Mouse (Mus musculus) embryonic facial prominence, embryonic 14.5 days (tissue): ENCODE measurements around the gene Adm2. TPM values are rescaled to one million over a fixed set of nuclear protein-coding genes. Genes with fewer than 3 reads are reported as not detected.
A peak's percentile ranks its signal among the peaks of the same experiment; 100 is the strongest.

Experiments
- ATAC-seq: fragments of 200-750 bp; cut with Nextera tagmentation; 2 replicates; pipeline ENCODE4 v1.8.0; 2017; ENCODE audit warnings: low read depth, moderate number of reproducible peaks, moderate TSS enrichment
- DNase-seq: peaks from one replicate; pipeline ENCODE4 v3.0.0-alpha.2; 2015; ENCODE audit warnings: low spot score
- H3K27ac ChIP-seq: fragments of 300-500 bp; sonication (generic); replicated peaks from 2 replicates; pipeline ENCODE4 v1.5.1; 2014; ENCODE audit warnings: low read depth, mild to moderate bottlenecking, low read length, moderate library complexity
- H3K27me3 ChIP-seq: fragments of 300-500 bp; sonication (generic); replicated peaks from 2 replicates; pipeline ENCODE4 v1.6.1; 2014; ENCODE audit warnings: low read length; ENCODE audit not compliant: control insufficient read depth, insufficient read depth
- H3K36me3 ChIP-seq: fragments of 300-500 bp; sonication (generic); 2 replicates; pipeline ENCODE4 v1.6.1; 2014; ENCODE audit warnings: low read length, mixed read lengths; ENCODE audit not compliant: control insufficient read depth, insufficient read depth
- H3K4me1 ChIP-seq: fragments of 300-500 bp; sonication (generic); 2 replicates; pipeline ENCODE4 v1.6.1; 2014; ENCODE audit warnings: antibody characterized with exemption, low read length; ENCODE audit not compliant: control insufficient read depth, insufficient read depth
- H3K4me2 ChIP-seq: fragments of 300-500 bp; sonication (generic); 2 replicates; pipeline ENCODE4 v1.6.1; 2014; ENCODE audit warnings: low read depth, mild to moderate bottlenecking, low read length, moderate library complexity, mixed read lengths
- H3K4me3 ChIP-seq: fragments of 300-500 bp; sonication (generic); 2 replicates; pipeline ENCODE4 v1.5.1; 2014; ENCODE audit warnings: low read depth, mild to moderate bottlenecking, low read length
- H3K9ac ChIP-seq: fragments of 300-500 bp; sonication (generic); 2 replicates; pipeline ENCODE4 v1.6.1; 2014; ENCODE audit warnings: low read depth, mild to moderate bottlenecking, low read length, moderate library complexity, mixed read lengths
- H3K9me3 ChIP-seq: fragments of 300-500 bp; sonication (generic); 2 replicates; pipeline ENCODE4 v1.6.1; 2016; ENCODE audit warnings: low read length; ENCODE audit not compliant: control insufficient read depth
- WGBS: fragments of 180-500 bp; shearing (Covaris S2); extraction: QIAGEN DNeasy Blood & Tissue Kit; methylation state at CpG from one replicate; pipeline ENCODE4 v1.1.7; 2014; 5-methylcytosine and 5-hydroxymethylcytosine counted together
- polyA plus RNA-seq: library from polyadenylated mRNA; unstranded; fragments of >200 nt; fragmentation: Nextera tagmentation; extraction: Ambion mirVana; gene quantifications from 2 replicates; pipeline ENCODE4 v1.2.1, GENCODE M21; 2014

The Adm2 gene
- polyA plus RNA-seq, 1 experiment from 2014 or later: 0.21 TPM

DNA sequence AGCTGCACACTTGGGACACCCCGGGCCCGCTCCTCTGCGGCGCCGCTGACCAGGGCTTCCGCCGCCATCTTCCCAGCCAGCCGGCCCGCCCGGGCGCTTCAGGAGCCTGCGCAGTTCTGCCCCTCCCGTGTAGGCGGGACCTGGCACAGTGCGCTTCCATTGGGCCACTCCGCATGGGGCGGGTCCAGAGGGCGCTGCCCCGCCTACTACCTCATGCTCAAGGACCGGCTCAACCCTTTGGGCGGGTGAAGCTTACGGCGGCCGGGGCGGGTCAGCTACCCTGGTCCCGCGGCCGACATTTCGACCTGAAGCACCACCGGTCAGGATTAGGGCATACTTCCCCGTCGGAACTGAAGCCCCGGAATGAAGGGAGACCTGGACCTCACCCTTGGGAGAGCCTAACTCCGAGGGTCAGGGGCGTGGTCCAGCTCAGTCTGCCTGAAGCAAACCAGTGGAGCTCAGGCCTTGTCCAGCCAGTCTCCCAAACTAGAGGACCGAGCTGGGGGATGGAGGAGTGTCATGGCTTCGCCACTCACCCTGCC lies 7.3 kb upstream of the Adm2 start, which contains the start of gene Sbf1:
Sbf1 (minus strand) TSS at position 122 of the 542 bp plus-strand sequence.
- WGBS: under 1% methylated on average over 26 of the region's 37 CpGs
- no peaks in the 10 kb centered on the region for H3K9me3 ChIP-seq
- H3K4me2 ChIP-seq: peak within 1 kb of the TSS; percentile 93
- H3K27me3 ChIP-seq: no peaks in the 10 kb centered on the region
- ATAC-seq: peak; percentile 100
- H3K4me3 ChIP-seq: peak within 1 kb of the TSS; percentile 89
- peak within 1 kb of the TSS; percentile 82 for H3K9ac ChIP-seq
- peak; percentile 99 for DNase-seq
- H3K4me1 ChIP-seq: peaks cover 15% of the 10 kb centered on the region
- no peak within 1 kb of the TSS; the same call in 1 of the 2 replicates for H3K27ac ChIP-seq
- H3K36me3 ChIP-seq: no peaks in the 10 kb centered on the region

- Histone ChIP-seq H3K4me1 (peaks cover 15% of the 10 kb centered on the region), H3K4me2 (peak overlapping the region; percentile 93; the same call in 1 of the 2 replicates), H3K27me3 (no peaks in the 10 kb centered on the region), H3K9me3 (no peaks in the 10 kb centered on the region), H3K27ac (no peak overlapping the region), H3K36me3 (no peaks in the 10 kb centered on the region), H3K4me3 (no peak overlapping the region), H3K9ac (no peak overlapping the region)
- DNase-seq (no peak), ATAC-seq (no peak)
- 68% methylated on average over 11 of the region's 11 CpGs for whole genome bisulfite sequencing
Observed at GRCm38 (mm10) chr15:89316146-89316545, 6.4 kb upstream of the Adm2 start.

GRCm38 (mm10) chr15:89321264-89321663 lies 1.3 kb upstream of the Adm2 start:
- Histone ChIP-seq H3K4me2 (no peak overlapping the region), H3K9ac (no peak overlapping the region), H3K9me3 (no peaks in the 10 kb centered on the region), H3K4me3 (no peak overlapping the region), H3K4me1 (peaks cover 8% of the 10 kb centered on the region; the same call in 1 of the 2 replicates), H3K27me3 (peaks cover 7% of the 10 kb centered on the region), H3K27ac (no peak overlapping the region), H3K36me3 (no peaks in the 10 kb centered on the region)
- WGBS: 80% methylated on average over 8 of the region's 8 CpGs
- no peak for DNase-seq
- no peak for ATAC-seq

DNA sequence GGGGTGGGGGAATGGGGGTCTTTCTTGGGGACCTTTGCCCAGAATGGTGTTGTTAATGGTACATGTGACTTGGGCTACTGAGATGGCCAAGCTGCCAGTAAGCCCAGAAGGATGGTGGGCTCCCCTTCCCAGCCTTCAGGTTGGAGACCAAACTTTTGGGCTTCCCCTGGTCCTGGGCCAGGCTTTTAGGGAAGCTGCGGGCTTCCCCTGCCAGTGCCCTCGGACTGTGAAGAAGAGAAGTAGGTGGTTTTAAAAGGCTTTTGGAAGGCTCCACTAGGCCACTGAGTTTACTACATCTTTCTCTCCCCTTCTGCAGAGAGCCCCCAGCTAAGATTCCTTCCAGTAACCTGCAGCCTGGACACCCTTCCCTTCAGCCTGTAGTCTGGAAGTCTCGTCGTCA lies 1.1 kb downstream of the Adm2 start:
- Histone ChIP-seq H3K27ac (no peak overlapping the region), H3K36me3 (no peaks in the 10 kb centered on the region), H3K4me3 (no peak overlapping the region), H3K4me2 (no peak overlapping the region), H3K4me1 (peaks cover 8% of the 10 kb centered on the region; the same call in 1 of the 2 replicates), H3K9ac (no peak overlapping the region), H3K27me3 (peaks cover 7% of the 10 kb centered on the region), H3K9me3 (no peaks in the 10 kb centered on the region)
- 91% methylated on average over 4 of the region's 4 CpGs for WGBS
- DNase-seq: no peak
- no peak for ATAC-seq

DNA sequence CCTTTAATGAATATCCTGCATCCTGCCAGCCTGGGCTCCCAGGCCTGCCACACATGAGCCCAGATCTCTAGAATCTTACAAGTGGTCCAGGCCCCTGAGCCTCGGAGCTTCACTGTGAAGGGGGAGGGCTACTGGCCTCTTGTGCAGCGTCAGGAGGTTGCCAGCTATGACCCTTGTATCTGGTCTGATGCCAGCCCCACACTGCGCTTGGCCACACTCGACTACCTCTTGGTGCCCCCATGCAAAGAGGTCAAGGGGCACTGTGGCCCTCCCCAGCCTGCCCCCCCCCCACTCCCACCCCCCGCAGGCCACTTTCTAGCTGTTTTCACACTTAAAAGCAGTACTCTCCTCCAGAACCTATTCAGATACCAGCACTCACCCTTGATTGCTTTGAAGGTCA lies 3.9 kb downstream of the Adm2 start:
- ATAC-seq (no peak), DNase-seq (no peak)
- Histone ChIP-seq H3K36me3 (no peaks in the 10 kb centered on the region), H3K4me3 (no peak overlapping the region), H3K4me1 (peaks cover 8% of the 10 kb centered on the region; the same call in 1 of the 2 replicates), H3K9ac (no peak overlapping the region), H3K9me3 (no peaks in the 10 kb centered on the region), H3K4me2 (no peak overlapping the region), H3K27me3 (peaks cover 7% of the 10 kb centered on the region), H3K27ac (no peak overlapping the region)
- WGBS: 56% methylated on average over 3 of the region's 5 CpGs

GRCm38 (mm10) chr15:89334271-89334670 lies 11.8 kb downstream of the Adm2 start, which contains the start of gene Miox:
Gene Miox (plus strand): TSS chr15:89334398.
- 83% methylated on average over 7 of the region's 7 CpGs for WGBS
- H3K4me1 ChIP-seq: no peaks in the 10 kb centered on the region
- H3K9ac ChIP-seq: no peak within 1 kb of the TSS
- H3K27me3 ChIP-seq: no peaks in the 10 kb centered on the region
- no peak within 1 kb of the TSS for H3K4me3 ChIP-seq
- no peak within 1 kb of the TSS for H3K4me2 ChIP-seq
- no peak for DNase-seq
- no peaks in the 10 kb centered on the region for H3K36me3 ChIP-seq
- no peak within 1 kb of the TSS for H3K27ac ChIP-seq
- no peak for ATAC-seq
- no peaks in the 10 kb centered on the region for H3K9me3 ChIP-seq

DNA sequence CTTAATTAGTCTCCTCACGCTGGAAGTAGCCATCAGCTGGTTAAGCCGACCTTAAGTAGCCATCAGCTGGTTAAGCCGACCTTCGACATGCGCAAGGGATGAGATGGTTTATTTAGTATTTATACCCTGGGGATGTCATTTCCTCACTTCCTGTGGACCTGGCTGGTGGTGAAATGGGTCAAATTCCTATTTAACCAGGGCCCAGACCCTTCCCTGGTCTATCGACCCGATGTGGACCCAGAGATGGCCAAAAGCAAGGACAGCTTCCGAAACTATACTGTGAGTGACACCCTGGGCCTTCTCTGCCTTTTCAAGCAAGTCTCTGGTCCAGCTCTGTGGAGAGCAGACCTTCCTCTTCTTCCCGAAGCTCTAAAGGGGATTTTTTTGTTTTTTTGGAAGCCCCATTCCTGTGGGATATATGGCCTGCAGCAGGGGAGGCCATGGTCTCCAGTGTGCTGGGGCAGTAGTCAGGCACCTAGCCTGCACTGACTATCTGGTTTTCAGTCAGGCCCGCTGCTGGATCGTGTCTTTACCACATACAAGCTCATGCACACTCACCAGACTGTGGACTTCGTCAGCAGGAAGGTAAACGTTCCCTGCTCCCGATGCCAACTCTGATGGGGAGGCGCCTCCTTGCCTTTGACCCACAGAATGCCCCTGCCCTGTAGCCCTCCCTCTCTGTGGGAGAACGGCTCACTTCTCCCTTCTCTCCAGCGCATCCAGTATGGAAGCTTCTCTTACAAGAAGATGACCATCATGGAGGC lies 12.4 kb downstream of the Adm2 start:
- no peak overlapping the region for H3K4me3 ChIP-seq
- H3K9me3 ChIP-seq: no peaks in the 10 kb centered on the region
- no peaks in the 10 kb centered on the region for H3K4me1 ChIP-seq
- no peak overlapping the region for H3K27ac ChIP-seq
- no peak for ATAC-seq
- H3K4me2 ChIP-seq: no peak overlapping the region
- H3K27me3 ChIP-seq: no peaks in the 10 kb centered on the region
- H3K36me3 ChIP-seq: no peaks in the 10 kb centered on the region
- 79% methylated on average over 17 of the region's 17 CpGs for WGBS
- H3K9ac ChIP-seq: no peak overlapping the region
- no peak for DNase-seq

DNA sequence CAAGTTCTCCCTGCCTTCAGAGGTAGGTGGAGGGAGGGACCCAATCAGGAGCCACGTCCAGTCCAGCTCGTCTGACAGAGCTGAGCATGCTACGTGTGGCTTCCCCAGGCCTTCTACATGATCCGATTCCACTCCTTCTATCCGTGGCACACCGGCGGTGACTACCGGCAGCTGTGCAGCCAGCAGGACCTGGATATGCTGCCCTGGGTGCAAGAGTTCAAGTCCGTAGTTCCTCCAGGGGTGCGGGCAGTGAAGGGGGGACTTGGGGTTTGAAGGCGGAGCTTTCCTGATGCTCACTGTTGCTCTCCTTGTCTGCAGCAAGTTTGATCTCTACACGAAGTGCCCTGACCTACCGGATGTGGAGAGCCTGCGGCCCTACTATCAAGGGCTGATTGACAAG lies 13.9 kb downstream of the Adm2 start:
- ATAC-seq (no peak), DNase-seq (no peak)
- Histone ChIP-seq H3K4me3 (no peak overlapping the region), H3K4me1 (no peaks in the 10 kb centered on the region), H3K9ac (no peak overlapping the region), H3K36me3 (no peaks in the 10 kb centered on the region), H3K4me2 (no peak overlapping the region), H3K27me3 (no peaks in the 10 kb centered on the region), H3K27ac (no peak overlapping the region), H3K9me3 (no peaks in the 10 kb centered on the region)
- 86% methylated on average over 14 of the region's 14 CpGs for WGBS
